Mouse (Mus musculus) lung, postnatal 14 days (tissue): ENCODE data around the gene Prss1.
"Not testable (repeated sequence)": the region's sequence is repeated elsewhere in the genome, so short reads cannot be mapped to it uniquely, and the experiment has no call there.

Source experiments
- DNase-seq: peaks from one replicate; pipeline ENCODE4 v3.0.0; 2021

The Prss1 gene

GRCm38 (mm10) chr6:41458632-41459031 lies at the start of gene Prss1:
Gene Prss1, plus strand, starts transcription at chr6:41458932.
- DNase-seq, result not testable (repeated sequence)

- DNase-seq, result not testable (repeated sequence)
These were observed 16.5 kb upstream of the Prss1 start for GRCm38 (mm10) chr6:41442261-41442660.

- DNase-seq, result not testable (repeated sequence)
These were observed 12.7 kb upstream of the Prss1 start, which contains the start of gene Gm10334 for GRCm38 (mm10) chr6:41446045-41446444. Gene Gm10334, minus strand, starts transcription at chr6:41446145.

- no peak for DNase-seq
These were observed 40.6 kb downstream of the Prss1 start for GRCm38 (mm10) chr6:41499374-41499773.

- DNase-seq, result no peak
These were observed 46.2 kb downstream of the Prss1 start for GRCm38 (mm10) chr6:41504915-41505314.

- no peak for DNase-seq
These were observed 46.6 kb downstream of the Prss1 start for GRCm38 (mm10) chr6:41505323-41505722.
